Comparison of ENCODE assay signal across 20 mouse cellular contexts in the genomic region with DNA sequence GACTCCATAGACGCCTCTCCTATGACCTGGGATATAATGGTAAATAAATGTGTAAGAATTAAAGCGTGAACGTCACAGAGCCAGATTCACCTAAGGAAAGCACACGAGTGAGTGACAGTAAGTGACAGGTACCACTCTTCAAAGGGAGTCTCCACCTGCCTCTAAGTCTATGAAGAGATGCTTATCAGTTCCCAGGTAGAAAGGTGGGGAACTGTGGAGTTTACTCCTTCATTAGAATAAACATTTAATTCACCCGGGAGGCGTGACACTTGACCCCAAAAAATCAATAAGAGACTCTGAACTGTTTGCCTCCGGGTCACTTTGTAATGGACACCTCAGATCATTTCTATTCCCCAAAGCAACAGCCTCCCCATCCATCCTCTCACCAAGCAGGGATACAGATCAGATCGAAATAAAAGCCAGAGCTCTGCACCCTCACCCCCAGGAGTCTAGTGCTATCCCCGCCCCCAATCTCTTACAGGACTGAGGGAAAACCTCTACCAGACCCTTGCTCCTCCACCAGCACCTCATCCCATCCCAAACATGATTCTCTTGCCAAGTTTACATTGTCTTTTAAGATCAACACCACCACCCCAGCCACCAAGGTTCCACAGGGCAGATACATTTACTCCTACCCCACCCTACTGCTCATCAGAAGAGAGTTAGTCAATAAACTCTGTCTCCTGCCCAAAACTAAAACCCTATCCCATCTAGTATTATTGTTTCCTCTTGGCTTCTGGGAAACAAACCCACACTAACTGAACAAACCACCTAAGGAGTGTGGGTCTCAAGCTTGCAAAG. TPM values are rescaled to one million over a fixed set of nuclear protein-coding genes. Genes with fewer than 3 reads are reported as not detected.
DNase-seq lines count a peak whose midpoint lies in the region; ATAC-seq lines count a peak whose summit lies in the region.
"Had no signal": no experiment of that assay in that cellular context is flagged by ENCODE, and none has a peak within 500 bp of the region (broad histone marks: within the 10 kb centered on the region; RNA-seq: fewer than 3 reads in every experiment).

No protein-coding gene starts in this region.

- no peak overlapping the region for H3K4me2 ChIP-seq in embryonic facial prominence, embryonic 15.5 days (replicated peaks)
- H3K4me2 ChIP-seq in midbrain, embryonic 11.5 days: no peak overlapping the region
- H3K4me2 ChIP-seq in midbrain, embryonic 16.5 days (ENCODE audit: low read length): no peak overlapping the region
- peak overlapping the region; percentile 25 for H3K4me2 ChIP-seq in liver, embryonic 15.5 days
- H3K4me2 ChIP-seq: heart, embryonic 12.5 days had no signal

- ATAC-seq in embryonic facial prominence, embryonic 15.5 days (ENCODE audit: insufficient number of reproducible peaks, low FRiP score, low TSS enrichment, low read depth): peak; percentile 29; the same call in 1 of the 2 replicates
- peak; percentile 19; the same call in 1 of the 2 replicates for ATAC-seq in midbrain, embryonic 11.5 days (ENCODE audit: low FRiP score)
- no peak for ATAC-seq in midbrain, embryonic 16.5 days
- ATAC-seq in liver, embryonic 15.5 days (ENCODE audit: insufficient read depth): peak; percentile 63
- ATAC-seq in CD4-positive, CD25-positive, alpha-beta regulatory T cell, adult 4 months: no peak
- ATAC-seq: forebrain, embryonic 14.5 days; hindbrain, embryonic 16.5 days had no signal

- WGBS in embryonic facial prominence, embryonic 15.5 days: 61% methylated on average over 9 of the region's 9 CpGs
- 74% methylated on average over 9 of the region's 9 CpGs for WGBS in embryonic facial prominence, embryonic 10.5 days
- 83% methylated on average over 9 of the region's 9 CpGs for WGBS in midbrain, embryonic 11.5 days
- WGBS in midbrain, embryonic 16.5 days: 85% methylated on average over 9 of the region's 9 CpGs
- WGBS in liver, embryonic 15.5 days (ENCODE audit: insufficient replicate concordance): 54% methylated on average over 9 of the region's 9 CpGs

- no peak for DNase-seq in embryonic facial prominence, embryonic 10.5 days (ENCODE audit: low spot score)
- no peak for DNase-seq in midbrain, embryonic 11.5 days (ENCODE audit: low spot score, missing footprints)
- no peak for DNase-seq in neural tube, embryonic 10.5 days (ENCODE audit: extremely low spot score, low spot score)
- DNase-seq: adrenal gland, postnatal 10 days; B cell, adult 2 months; cerebellum, adult 18-20 months; cerebellum, adult 9-11 months; cerebellum, postnatal 36 days; gastrocnemius, adult 2 months; gastrocnemius, postnatal 25 days had no signal

- H3K4me3 ChIP-seq in embryonic facial prominence, embryonic 15.5 days (replicated peaks): no peak overlapping the region
- no peak overlapping the region for H3K4me3 ChIP-seq in embryonic facial prominence, embryonic 10.5 days
- no peak overlapping the region for H3K4me3 ChIP-seq in midbrain, embryonic 11.5 days (ENCODE audit: low read depth, low read length)
- no peak overlapping the region for H3K4me3 ChIP-seq in midbrain, embryonic 16.5 days (ENCODE audit: low read depth, low read length)
- no peak overlapping the region for H3K4me3 ChIP-seq in liver, embryonic 15.5 days (replicated peaks)
- H3K4me3 ChIP-seq: erythroblast, embryonic 14.5 days; forebrain, embryonic 10.5 days; gastrocnemius, adult 2 months; heart, embryonic 12.5 days; hindbrain, embryonic 10.5 days had no signal

- no peaks in the 10 kb centered on the region for H3K36me3 ChIP-seq in embryonic facial prominence, embryonic 15.5 days
- no peaks in the 10 kb centered on the region for H3K36me3 ChIP-seq in embryonic facial prominence, embryonic 10.5 days (replicated peaks)
- H3K36me3 ChIP-seq in midbrain, embryonic 11.5 days (ENCODE audit: control insufficient read depth, insufficient read depth, low read length): no peaks in the 10 kb centered on the region
- no peaks in the 10 kb centered on the region for H3K36me3 ChIP-seq in midbrain, embryonic 16.5 days (ENCODE audit: control insufficient read depth, insufficient read depth, low read length)
- no peaks in the 10 kb centered on the region for H3K36me3 ChIP-seq in liver, embryonic 15.5 days (replicated peaks)
- H3K36me3 ChIP-seq: forebrain, embryonic 10.5 days; heart, embryonic 12.5 days; hindbrain, embryonic 10.5 days had no signal

- H3K27me3 ChIP-seq in embryonic facial prominence, embryonic 15.5 days: no peaks in the 10 kb centered on the region
- H3K27me3 ChIP-seq in embryonic facial prominence, embryonic 10.5 days (replicated peaks; ENCODE audit: low read depth, poor library complexity, severe bottlenecking): no peaks in the 10 kb centered on the region
- H3K27me3 ChIP-seq in midbrain, embryonic 11.5 days (ENCODE audit: control insufficient read depth, insufficient read depth, low read length): no peaks in the 10 kb centered on the region
- H3K27me3 ChIP-seq in midbrain, embryonic 16.5 days (ENCODE audit: control insufficient read depth, insufficient read depth, low read depth, low read length): no peaks in the 10 kb centered on the region
- no peaks in the 10 kb centered on the region for H3K27me3 ChIP-seq in liver, embryonic 15.5 days
- H3K27me3 ChIP-seq: heart, embryonic 12.5 days had no signal

- H3K9ac ChIP-seq in embryonic facial prominence, embryonic 15.5 days: no peak overlapping the region
- H3K9ac ChIP-seq in midbrain, embryonic 11.5 days (ENCODE audit: low read length): no peak overlapping the region
- H3K9ac ChIP-seq in midbrain, embryonic 16.5 days (ENCODE audit: low read depth, low read length): no peak overlapping the region
- no peak overlapping the region for H3K9ac ChIP-seq in liver, embryonic 15.5 days
- H3K9ac ChIP-seq: heart, embryonic 12.5 days had no signal

- H3K4me1 ChIP-seq in embryonic facial prominence, embryonic 15.5 days: peaks cover 33% of the 10 kb centered on the region
- peaks cover 29% of the 10 kb centered on the region for H3K4me1 ChIP-seq in embryonic facial prominence, embryonic 10.5 days
- H3K4me1 ChIP-seq in midbrain, embryonic 11.5 days (ENCODE audit: control insufficient read depth, insufficient read depth, low read length): peaks cover 9% of the 10 kb centered on the region
- H3K4me1 ChIP-seq in midbrain, embryonic 16.5 days (ENCODE audit: control insufficient read depth, insufficient read depth, low read length): peaks cover 12% of the 10 kb centered on the region; the same call in 1 of the 2 replicates
- peaks cover 5% of the 10 kb centered on the region; the same call in 1 of the 2 replicates for H3K4me1 ChIP-seq in liver, embryonic 15.5 days (replicated peaks)

- H3K27ac ChIP-seq in embryonic facial prominence, embryonic 15.5 days (replicated peaks): no peak overlapping the region
- H3K27ac ChIP-seq in embryonic facial prominence, embryonic 10.5 days (replicated peaks): no peak overlapping the region
- H3K27ac ChIP-seq in midbrain, embryonic 11.5 days (ENCODE audit: low read depth, low read length): no peak overlapping the region
- no peak overlapping the region for H3K27ac ChIP-seq in midbrain, embryonic 16.5 days (ENCODE audit: low read length)
- peak overlapping the region; percentile 48 for H3K27ac ChIP-seq in liver, embryonic 15.5 days (replicated peaks)
- H3K27ac ChIP-seq: forebrain, embryonic 10.5 days; gastrocnemius, adult 2 months; hindbrain, embryonic 10.5 days had no signal

- H3K9me3 ChIP-seq in embryonic facial prominence, embryonic 15.5 days (replicated peaks): no peaks in the 10 kb centered on the region
- no peaks in the 10 kb centered on the region for H3K9me3 ChIP-seq in embryonic facial prominence, embryonic 10.5 days
- no peaks in the 10 kb centered on the region for H3K9me3 ChIP-seq in midbrain, embryonic 11.5 days (ENCODE audit: control insufficient read depth, low read length)
- no peaks in the 10 kb centered on the region for H3K9me3 ChIP-seq in midbrain, embryonic 16.5 days (replicated peaks; ENCODE audit: control insufficient read depth, low read length, poor library complexity, severe bottlenecking)
- no peaks in the 10 kb centered on the region for H3K9me3 ChIP-seq in liver, embryonic 15.5 days (replicated peaks)
- H3K9me3 ChIP-seq: forebrain, embryonic 10.5 days; heart, embryonic 12.5 days; hindbrain, embryonic 10.5 days had no signal

RNA-seq across cellular contexts. Expression of a gene that starts 9.7 kb away (rescaled TPM):
- 9.2 and 10.4 TPM in 2 replicates for polyA plus RNA-seq in embryonic facial prominence, embryonic 15.5 days (2015; fragmentation: Nextera tagmentation; extraction: Ambion mirVana)
- 3.7 and 4.3 TPM in 2 replicates for polyA plus RNA-seq in embryonic facial prominence, embryonic 10.5 days (2016; fragmentation: Nextera tagmentation; extraction: Ambion mirVana)
- polyA plus RNA-seq in midbrain, embryonic 11.5 days (2014; fragmentation: Nextera tagmentation; extraction: Ambion mirVana): 4.7 and 4.9 TPM in 2 replicates
- 4.4 and 4.9 TPM in 2 replicates for polyA plus RNA-seq in midbrain, embryonic 16.5 days (2015; fragmentation: Nextera tagmentation; extraction: Ambion mirVana)
- 2.7 and 2.8 TPM in 2 replicates for polyA plus RNA-seq in liver, embryonic 15.5 days (2015; fragmentation: Nextera tagmentation; extraction: Ambion mirVana)
- polyA plus RNA-seq in CD4-positive, CD25-positive, alpha-beta regulatory T cell, adult 4 months (2017; shearing (Covaris generic)): under 1 TPM in 1 of 2 experiments, not detected in 1; 0.17 TPM
- polyA plus RNA-seq: erythroblast, embryonic 14.5 days had no signal

RNA-seq across cellular contexts. Expression of a gene that starts 9.9 kb away (rescaled TPM):
- polyA plus RNA-seq in embryonic facial prominence, embryonic 15.5 days (2015; fragmentation: Nextera tagmentation; extraction: Ambion mirVana): 10.3 and 11.0 TPM in 2 replicates
- 4.6 and 6.3 TPM in 2 replicates for polyA plus RNA-seq in embryonic facial prominence, embryonic 10.5 days (2016; fragmentation: Nextera tagmentation; extraction: Ambion mirVana)
- 4.6 and 4.7 TPM in 2 replicates for polyA plus RNA-seq in midbrain, embryonic 11.5 days (2014; fragmentation: Nextera tagmentation; extraction: Ambion mirVana)
- polyA plus RNA-seq in midbrain, embryonic 16.5 days (2015; fragmentation: Nextera tagmentation; extraction: Ambion mirVana): 14.3 and 16.6 TPM in 2 replicates
- polyA plus RNA-seq in liver, embryonic 15.5 days (2015; fragmentation: Nextera tagmentation; extraction: Ambion mirVana): 1.9 and 2.9 TPM in 2 replicates
- polyA plus RNA-seq in CD4-positive, CD25-positive, alpha-beta regulatory T cell, adult 4 months (2017; shearing (Covaris generic)): not detected
- polyA plus RNA-seq: erythroblast, embryonic 14.5 days had no signal

Comparison
In these comparisons a context has a peak if more than half of its experiments do, and no peak if none do; other contexts are left out.
1. ATAC-seq: peak in embryonic facial prominence, embryonic 15.5 days (single experiment), midbrain, embryonic 11.5 days (single experiment) and liver, embryonic 15.5 days (single experiment); none in midbrain, embryonic 16.5 days (single experiment) and CD4-positive, CD25-positive, alpha-beta regulatory T cell, adult 4 months (single experiment).